Mouse (Mus musculus) midbrain, embryonic 16.5 days (tissue): Measurements from ENCODE around the gene Wdfy1. TPM values are rescaled to one million over a fixed set of nuclear protein-coding genes. Genes with fewer than 3 reads are reported as not detected.

Experiments used
- ATAC-seq: fragments of 200-750 bp; cut with Nextera tagmentation; 2 replicates; pipeline ENCODE4 v1.8.0; 2017; ENCODE audit warnings: moderate TSS enrichment
- H3K27ac ChIP-seq: fragments of 300-500 bp; sonication (generic); 2 replicates; pipeline ENCODE4 v1.5.1; 2014; ENCODE audit warnings: mild to moderate bottlenecking, low read length, mixed read lengths
- H3K27me3 ChIP-seq: fragments of 300-500 bp; sonication (generic); 2 replicates; pipeline ENCODE4 v1.6.1; 2014; ENCODE audit warnings: low read depth, low read length, mixed read lengths; ENCODE audit not compliant: control insufficient read depth, insufficient read depth
- H3K36me3 ChIP-seq: fragments of 300-500 bp; sonication (generic); 2 replicates; pipeline ENCODE4 v1.6.1; 2014; ENCODE audit warnings: mild to moderate bottlenecking, low read length, moderate library complexity, mixed read lengths; ENCODE audit not compliant: control insufficient read depth, insufficient read depth
- H3K4me1 ChIP-seq: fragments of 300-500 bp; sonication (generic); 2 replicates; pipeline ENCODE4 v1.6.1; 2014; ENCODE audit warnings: mild to moderate bottlenecking, low read length, mixed read lengths; ENCODE audit not compliant: control insufficient read depth, insufficient read depth
- H3K4me2 ChIP-seq: fragments of 300-500 bp; sonication (generic); 2 replicates; pipeline ENCODE4 v1.6.1; 2014; ENCODE audit warnings: mild to moderate bottlenecking, low read length, mixed read lengths
- H3K4me3 ChIP-seq: fragments of 300-500 bp; sonication (generic); 2 replicates; pipeline ENCODE4 v1.5.1; 2014; ENCODE audit warnings: low read depth, mild to moderate bottlenecking, low read length, moderate library complexity, mixed read lengths
- H3K9ac ChIP-seq: fragments of 300-500 bp; sonication (generic); 2 replicates; pipeline ENCODE4 v1.6.1; 2014; ENCODE audit warnings: low read depth, low read length, mixed read lengths
- H3K9me3 ChIP-seq: fragments of 300-500 bp; sonication (generic); replicated peaks from 2 replicates; pipeline ENCODE4 v1.6.1; 2014; ENCODE audit warnings: mild to moderate bottlenecking, low read length, mixed read lengths; ENCODE audit not compliant: control insufficient read depth, poor library complexity, severe bottlenecking
- WGBS: fragments of 180-500 bp; shearing (Covaris S2); extraction: QIAGEN DNeasy Blood & Tissue Kit; methylation state at CpG from one replicate; pipeline ENCODE4 v1.1.7; 2014; 5-methylcytosine and 5-hydroxymethylcytosine counted together
- polyA plus RNA-seq: library from polyadenylated mRNA; unstranded; fragments of >200 nt; fragmentation: Nextera tagmentation; extraction: Ambion mirVana; gene quantifications from 2 replicates; pipeline ENCODE4 v1.2.1, GENCODE M21; 2015

Gene Wdfy1
- polyA plus RNA-seq, 1 experiment from 2014 or later = 137 TPM

DNA sequence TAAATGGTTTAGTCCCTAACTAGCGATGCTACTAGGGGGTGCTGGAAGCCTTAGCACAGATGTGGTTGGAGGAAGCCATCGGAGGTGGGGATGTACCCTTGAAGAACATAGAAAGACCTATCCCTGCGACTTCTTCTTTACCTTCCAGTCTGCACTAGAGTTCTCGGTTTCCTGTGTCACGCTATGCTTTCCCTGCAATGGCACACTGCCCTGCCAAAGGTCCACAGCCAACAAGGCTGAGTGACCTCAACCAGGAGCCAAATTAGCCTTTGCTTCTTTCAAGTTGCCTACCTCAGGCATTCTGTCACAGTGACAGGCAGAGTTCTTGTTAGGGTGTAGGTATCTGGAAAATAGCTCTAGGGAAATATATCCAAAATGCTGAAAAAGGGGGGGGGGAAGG is 19.5 kb downstream of the Wdfy1 start:
- ATAC-seq = no peak
- H3K4me2 ChIP-seq = no peak overlapping the region
- H3K9me3 ChIP-seq = no peaks in the 10 kb centered on the region
- H3K4me3 ChIP-seq = no peak overlapping the region
- no peaks in the 10 kb centered on the region for H3K27me3 ChIP-seq
- H3K27ac ChIP-seq = no peak overlapping the region
- H3K9ac ChIP-seq = no peak overlapping the region
- peaks cover 24% of the 10 kb centered on the region for H3K4me1 ChIP-seq
- peaks cover 5% of the 10 kb centered on the region; the same call in 1 of the 2 replicates for H3K36me3 ChIP-seq
- WGBS = 93% methylated on average over 5 of the region's 5 CpGs

DNA sequence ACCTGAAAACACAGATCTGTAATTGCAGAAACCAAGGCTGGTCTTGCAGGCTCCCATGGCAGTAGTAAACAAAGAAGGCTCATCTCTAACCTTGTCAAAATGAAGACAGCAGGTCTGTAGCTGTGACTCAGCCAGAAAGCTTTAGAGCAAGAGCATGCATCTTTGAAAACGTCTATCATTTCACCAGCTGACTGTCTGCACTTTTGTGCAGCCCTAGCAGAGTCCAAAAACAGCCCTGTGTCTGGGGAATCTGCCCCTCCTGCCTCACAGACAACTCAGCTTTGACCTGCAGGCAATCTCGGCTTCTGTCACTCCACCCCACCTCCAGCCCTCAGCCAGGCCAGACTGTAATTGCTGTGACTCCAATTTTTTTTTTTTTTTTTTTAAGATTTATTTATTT is 20.6 kb downstream of the Wdfy1 start:
- Histone ChIP-seq H3K4me3 (no peak overlapping the region), H3K27me3 (no peaks in the 10 kb centered on the region), H3K9ac (no peak overlapping the region), H3K4me2 (no peak overlapping the region), H3K36me3 (peaks cover 8% of the 10 kb centered on the region), H3K9me3 (no peaks in the 10 kb centered on the region; the same call in 1 of the 2 replicates), H3K27ac (no peak overlapping the region), H3K4me1 (peaks cover 18% of the 10 kb centered on the region)
- ATAC-seq = no peak
- WGBS = 67% methylated on average over 2 of the region's 2 CpGs

DNA sequence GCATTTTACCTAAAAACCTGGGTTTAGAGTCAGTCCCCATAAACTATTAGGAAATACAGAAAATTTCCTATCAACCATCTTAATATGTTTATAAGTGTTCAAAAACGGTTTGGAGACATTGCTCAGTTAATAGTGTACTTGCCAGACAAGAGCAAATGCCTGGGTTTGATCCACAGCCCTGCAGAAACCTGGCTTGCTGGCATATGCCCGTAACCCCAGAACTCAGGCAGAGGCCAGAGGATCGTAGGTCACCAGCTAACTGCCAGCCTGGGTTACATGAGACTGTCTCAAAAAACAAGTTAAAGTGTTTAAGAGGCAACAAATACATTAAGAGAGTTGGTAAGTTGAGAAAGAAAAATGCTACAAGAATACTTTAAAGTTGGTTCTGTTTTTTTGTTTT is 21.0 kb downstream of the Wdfy1 start:
- no peak overlapping the region for H3K27ac ChIP-seq
- no peaks in the 10 kb centered on the region for H3K27me3 ChIP-seq
- H3K4me1 ChIP-seq = peaks cover 15% of the 10 kb centered on the region
- H3K9ac ChIP-seq = no peak overlapping the region
- H3K4me3 ChIP-seq = no peak overlapping the region
- WGBS = 90% methylated on average over 3 of the region's 3 CpGs
- H3K36me3 ChIP-seq = peaks cover 8% of the 10 kb centered on the region
- ATAC-seq = no peak
- no peaks in the 10 kb centered on the region; the same call in 1 of the 2 replicates for H3K9me3 ChIP-seq
- H3K4me2 ChIP-seq = no peak overlapping the region

GRCm38 (mm10) chr1:79753456-79753855 is 22.5 kb downstream of the Wdfy1 start:
- Histone ChIP-seq H3K27me3 (no peaks in the 10 kb centered on the region), H3K36me3 (peaks cover 8% of the 10 kb centered on the region), H3K4me2 (no peak overlapping the region), H3K4me1 (peaks cover under 1% of the 10 kb centered on the region; the same call in 1 of the 2 replicates), H3K9ac (no peak overlapping the region), H3K4me3 (no peak overlapping the region), H3K27ac (no peak overlapping the region), H3K9me3 (no peaks in the 10 kb centered on the region; the same call in 1 of the 2 replicates)
- no peak for ATAC-seq
- WGBS = 97% methylated on average over 3 of the region's 3 CpGs

DNA sequence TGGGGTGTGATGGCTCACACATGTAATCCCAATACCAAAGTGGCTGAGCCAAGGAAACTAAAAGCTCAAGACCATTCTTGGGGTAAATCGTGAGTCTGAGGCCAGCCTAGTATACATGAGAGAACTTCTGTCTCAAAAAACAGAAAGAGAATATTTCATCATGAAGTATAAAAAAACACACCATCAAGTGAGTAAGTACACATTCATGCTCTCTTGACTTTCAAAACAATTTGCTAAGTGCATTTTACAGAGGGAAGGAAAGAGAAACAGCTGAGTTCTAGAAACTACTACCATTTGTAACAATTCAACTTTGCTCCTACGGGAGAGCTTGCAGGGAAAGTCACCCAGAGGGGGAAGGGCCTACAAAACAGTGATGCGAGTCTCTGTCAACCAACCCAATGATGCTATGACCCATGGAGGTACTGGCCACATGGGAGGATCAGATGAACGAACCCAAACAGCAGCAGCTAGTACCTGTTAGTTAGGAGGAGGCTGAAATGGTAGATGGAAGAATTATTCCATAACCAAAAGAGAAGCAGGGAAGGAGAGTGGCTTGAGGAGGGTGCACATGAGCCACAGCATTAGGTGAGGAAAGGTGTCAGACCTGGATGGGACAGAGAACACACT is 23.1 kb downstream of the Wdfy1 start:
- 92% methylated on average over 4 of the region's 4 CpGs for WGBS

GRCm38 (mm10) chr1:79752015-79752695 is 23.8 kb downstream of the Wdfy1 start:
- Histone ChIP-seq H3K9me3 (no peaks in the 10 kb centered on the region; the same call in 1 of the 2 replicates), H3K4me1 (no peaks in the 10 kb centered on the region), H3K4me2 (no peak overlapping the region), H3K27me3 (no peaks in the 10 kb centered on the region), H3K9ac (no peak overlapping the region), H3K4me3 (no peak overlapping the region), H3K36me3 (peaks cover 8% of the 10 kb centered on the region), H3K27ac (no peak overlapping the region)
- ATAC-seq = no peak
- WGBS = 86% methylated on average over 7 of the region's 7 CpGs

More for the DNA sequence above, 23.1 kb downstream of the Wdfy1 start:
- ATAC-seq = no peak
- H3K4me3 ChIP-seq = no peak overlapping the region
- no peak overlapping the region for H3K9ac ChIP-seq
- peaks cover 8% of the 10 kb centered on the region for H3K36me3 ChIP-seq
- H3K9me3 ChIP-seq = no peaks in the 10 kb centered on the region; the same call in 1 of the 2 replicates
- H3K4me2 ChIP-seq = no peak overlapping the region
- no peak overlapping the region for H3K27ac ChIP-seq
- no peaks in the 10 kb centered on the region for H3K27me3 ChIP-seq
- H3K4me1 ChIP-seq = no peaks in the 10 kb centered on the region

- no peaks in the 10 kb centered on the region for H3K4me1 ChIP-seq
- 89% methylated on average over 5 of the region's 5 CpGs for WGBS
- no peak overlapping the region for H3K4me2 ChIP-seq
- H3K27ac ChIP-seq = no peak overlapping the region
- no peak for ATAC-seq
- no peak overlapping the region for H3K4me3 ChIP-seq
- H3K27me3 ChIP-seq = no peaks in the 10 kb centered on the region
- no peak overlapping the region for H3K9ac ChIP-seq
- peaks cover 8% of the 10 kb centered on the region for H3K36me3 ChIP-seq
- H3K9me3 ChIP-seq = no peaks in the 10 kb centered on the region; the same call in 1 of the 2 replicates
Measured at GRCm38 (mm10) chr1:79751186-79751585, 24.8 kb downstream of the Wdfy1 start.

GRCm38 (mm10) chr1:79746056-79746455 is 29.9 kb downstream of the Wdfy1 start:
- Histone ChIP-seq H3K4me1 (no peaks in the 10 kb centered on the region), H3K9ac (no peak overlapping the region), H3K4me3 (no peak overlapping the region), H3K27ac (no peak overlapping the region), H3K27me3 (no peaks in the 10 kb centered on the region), H3K9me3 (no peaks in the 10 kb centered on the region; the same call in 1 of the 2 replicates), H3K4me2 (no peak overlapping the region), H3K36me3 (peaks cover 8% of the 10 kb centered on the region)
- ATAC-seq = no peak
- WGBS = 93% methylated on average over 4 of the region's 4 CpGs

- Histone ChIP-seq H3K27me3 (no peaks in the 10 kb centered on the region), H3K4me3 (no peak overlapping the region), H3K9ac (no peak overlapping the region), H3K27ac (no peak overlapping the region), H3K4me2 (no peak overlapping the region), H3K36me3 (peaks cover 12% of the 10 kb centered on the region), H3K4me1 (no peaks in the 10 kb centered on the region), H3K9me3 (no peaks in the 10 kb centered on the region)
- 97% methylated on average over 1 of the region's 1 CpGs for WGBS
- no peak for ATAC-seq
Measured at GRCm38 (mm10) chr1:79743385-79743784, 32.6 kb downstream of the Wdfy1 start.
